Mouse (Mus musculus) spleen, postnatal 36 days (tissue): Measurements from ENCODE around the gene Hint1.
A peak's percentile ranks its signal among the peaks of the same experiment; 100 is the strongest.

Experiments used
- DNase-seq, 2 experiments: peaks; one replicate each; pipeline ENCODE4 v3.0.0; 2022; ENCODE audit warnings: low spot score in 2 of 2, mixed read lengths in 1 of 2

Gene Hint1

GRCm38 (mm10) chr11:54861471-54862420 lies 4.4 kb upstream of the Hint1 start:
- no peak for DNase-seq

DNA sequence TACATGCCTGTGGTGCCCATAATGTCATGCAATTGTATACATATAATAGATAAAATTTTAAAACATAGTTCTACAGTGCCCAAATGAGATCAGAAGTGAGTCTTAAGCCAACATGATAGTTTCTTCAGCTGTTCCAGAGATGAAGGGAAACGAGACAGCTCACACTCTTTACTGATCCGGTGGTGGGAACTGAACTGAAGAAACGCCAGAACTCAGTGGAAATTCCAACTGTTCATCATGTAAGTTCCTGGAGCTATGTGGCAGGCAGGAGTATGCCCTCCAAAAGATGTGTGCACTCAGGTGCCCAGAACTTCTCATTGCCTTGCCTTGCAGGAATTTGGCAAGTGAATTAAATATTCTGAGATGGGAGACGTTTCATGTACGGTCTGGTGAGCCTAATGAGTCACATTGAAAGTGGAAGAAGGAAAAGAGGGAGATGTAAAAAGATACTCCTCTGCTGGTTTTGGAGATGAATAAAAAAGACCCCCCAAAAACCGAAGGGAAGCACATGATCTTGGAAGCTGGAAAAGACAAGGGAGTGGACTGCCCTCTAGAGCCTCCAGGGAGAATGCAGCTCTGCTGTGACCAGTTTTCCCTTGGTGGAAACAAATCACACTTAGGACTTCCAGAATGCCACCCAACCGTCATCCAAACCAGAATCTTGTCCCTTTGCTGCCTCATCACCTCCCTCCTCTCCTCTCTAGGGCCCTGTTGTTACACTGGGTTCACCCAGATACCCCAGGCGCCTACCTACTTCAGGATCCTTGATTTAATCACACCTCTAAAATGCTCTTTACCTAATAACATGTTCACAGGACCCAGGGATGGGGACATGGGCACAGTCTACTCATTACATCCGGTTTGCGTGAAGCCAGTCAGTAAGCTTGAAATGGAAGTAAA lies 3.3 kb upstream of the Hint1 start:
- DNase-seq = peak in 1 of 2 experiments; percentile 47

DNA sequence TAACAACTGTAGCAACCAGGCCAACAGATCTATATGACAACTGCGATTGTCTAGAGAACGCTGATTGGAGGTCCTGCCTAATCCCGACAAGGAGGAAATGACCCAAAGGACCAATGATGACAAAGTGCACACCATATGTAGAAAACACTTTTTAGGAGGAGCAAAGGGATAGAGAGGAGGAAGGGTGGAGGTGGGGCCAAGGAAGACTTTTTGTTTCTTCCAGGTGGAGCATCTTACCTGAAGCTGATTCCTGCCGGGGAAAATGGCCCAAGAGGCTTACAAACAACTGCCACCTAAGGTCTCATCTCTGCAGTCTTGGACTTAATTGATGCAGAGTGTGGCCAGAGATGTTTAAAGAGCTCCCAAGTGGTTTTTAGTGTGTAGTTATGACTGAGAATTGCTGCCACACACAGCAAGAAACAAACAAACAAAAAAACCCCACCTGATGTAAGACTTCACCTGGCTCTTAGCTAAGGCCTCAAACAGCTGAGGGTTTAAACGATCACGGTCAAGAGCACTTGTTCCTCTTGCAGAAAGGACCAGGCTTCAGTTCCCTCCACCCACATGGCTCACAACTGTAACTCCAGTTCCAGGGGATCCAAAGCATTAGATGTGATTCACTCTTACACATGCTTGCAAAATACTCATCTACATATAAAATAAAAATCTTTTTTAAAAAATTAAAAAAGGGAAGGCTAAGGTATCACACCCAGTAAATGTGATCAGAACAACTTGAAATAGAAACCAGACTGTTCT lies 675 bp upstream of the Hint1 start:
- no peak for DNase-seq

- peak; percentile 28 to 32 for DNase-seq
Measured at GRCm38 (mm10) chr11:54867049-54867385, 834 bp downstream of the Hint1 start.

DNA sequence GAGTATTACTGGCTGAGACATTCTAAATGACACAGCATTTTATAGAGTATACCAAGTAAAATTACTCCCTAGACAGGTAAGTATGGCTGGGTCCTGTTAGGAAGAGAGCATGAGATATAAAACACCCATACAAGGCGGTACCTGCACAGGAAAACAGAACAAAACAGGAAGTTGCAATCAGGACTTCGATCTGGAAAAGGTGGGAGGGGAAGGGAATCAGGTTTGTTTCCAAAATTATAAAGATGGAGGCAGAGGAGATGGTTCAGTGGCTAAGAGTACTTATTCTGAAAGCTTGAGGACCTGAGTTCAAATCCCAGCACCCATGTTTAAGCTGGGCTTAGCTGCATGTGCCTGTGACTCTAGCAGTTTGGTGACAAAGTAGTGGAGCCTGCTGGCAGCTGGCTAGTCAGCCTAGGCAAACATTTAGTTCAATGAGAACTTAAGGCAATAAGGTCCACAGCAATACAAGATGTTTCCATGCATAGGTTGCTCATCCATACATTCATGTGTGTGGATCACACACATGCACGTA lies 1.8 kb downstream of the Hint1 start:
- no peak for DNase-seq

DNA sequence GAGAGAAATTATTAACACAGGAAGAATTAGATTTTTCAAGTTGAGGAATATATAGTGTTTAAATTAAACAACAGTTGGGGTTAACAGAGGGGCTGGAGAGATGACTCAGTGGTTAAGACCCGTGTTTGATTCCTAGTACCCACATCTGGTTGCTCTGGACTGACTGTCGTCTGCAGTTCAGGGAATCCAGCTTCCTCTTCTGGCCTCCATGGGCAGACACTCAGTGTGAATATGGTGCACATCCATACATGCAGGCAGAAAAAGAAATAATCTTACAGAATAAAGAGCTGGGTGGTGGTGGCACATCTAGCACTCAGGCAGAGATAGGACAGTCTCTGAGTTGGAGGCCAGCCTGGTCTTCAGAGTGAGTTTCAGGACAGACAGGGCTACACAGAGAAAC lies 2.3 kb downstream of the Hint1 start:
- DNase-seq = no peak

DNA sequence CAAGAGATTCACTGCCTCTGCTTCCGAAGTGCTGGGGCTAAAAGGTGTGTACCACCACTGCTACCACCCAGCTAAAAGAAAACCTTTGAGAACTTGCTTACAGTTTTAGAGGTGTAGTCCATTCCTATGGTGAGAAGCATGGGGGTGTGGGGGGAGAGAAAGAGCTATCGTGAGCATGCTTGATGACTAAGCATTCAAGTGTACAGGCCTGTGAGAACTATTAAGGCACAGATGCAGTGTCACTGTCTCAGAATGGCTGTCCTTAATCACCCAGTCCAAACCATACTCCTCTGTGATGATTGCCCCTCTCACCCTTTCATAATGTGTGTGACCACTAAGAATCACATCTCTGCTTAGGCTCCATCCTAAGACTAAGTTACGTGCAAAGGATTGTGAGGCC lies 3.1 kb downstream of the Hint1 start:
- DNase-seq = no peak

DNA sequence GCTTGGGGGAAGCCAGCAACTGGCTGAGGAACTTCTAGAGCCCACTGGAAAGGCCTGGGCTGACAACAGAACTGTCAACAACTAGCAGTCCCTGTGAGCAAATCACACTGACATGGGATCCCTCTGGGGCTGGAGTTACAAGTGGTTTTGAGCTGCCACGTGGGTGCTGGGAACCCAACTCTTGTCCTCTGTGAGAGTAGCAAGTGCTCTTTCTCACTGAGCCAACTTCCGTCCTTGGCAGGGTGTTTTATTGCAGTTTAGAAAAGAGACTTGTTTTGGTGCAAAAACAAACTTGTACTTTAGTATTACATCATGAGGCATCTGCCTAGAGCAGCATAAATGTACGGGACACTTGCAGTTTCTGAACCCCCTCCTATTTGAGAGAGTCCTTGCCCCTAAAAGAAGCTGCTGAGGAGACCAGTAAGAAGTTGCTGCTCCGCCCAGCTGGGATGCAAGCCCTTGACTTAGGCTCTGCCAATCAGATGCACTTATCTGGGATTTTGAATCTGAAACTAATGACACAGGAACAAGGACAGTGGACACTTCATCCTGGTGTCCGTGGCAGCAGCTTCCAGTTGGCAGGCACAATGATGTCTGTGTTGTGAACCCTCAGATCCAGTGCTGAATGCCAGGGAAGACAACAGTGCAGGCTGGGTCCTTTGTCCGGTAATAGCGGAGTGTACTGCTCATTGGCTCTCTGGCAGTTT lies 5.8 kb downstream of the Hint1 start:
- DNase-seq = no peak

DNA sequence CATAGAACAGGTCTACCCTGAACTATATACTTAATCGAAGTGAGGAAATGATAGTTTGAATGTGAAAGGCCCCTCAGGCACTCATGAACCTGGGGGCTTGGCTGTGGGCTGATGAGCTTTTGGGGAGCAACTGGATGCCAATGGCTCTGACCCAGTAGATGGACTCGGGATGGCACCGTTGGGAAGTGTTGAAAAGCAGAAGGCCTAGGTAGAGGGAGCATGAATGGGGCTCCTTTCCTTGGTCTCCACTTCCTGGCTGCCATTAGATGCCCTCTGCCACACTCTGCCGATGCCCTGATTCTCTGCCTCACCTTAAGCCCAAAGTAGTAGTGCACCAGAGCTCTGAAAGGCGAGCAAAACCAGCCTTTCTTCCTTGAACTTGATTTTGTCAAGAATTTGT lies 9.8 kb downstream of the Hint1 start:
- DNase-seq = no peak

DNA sequence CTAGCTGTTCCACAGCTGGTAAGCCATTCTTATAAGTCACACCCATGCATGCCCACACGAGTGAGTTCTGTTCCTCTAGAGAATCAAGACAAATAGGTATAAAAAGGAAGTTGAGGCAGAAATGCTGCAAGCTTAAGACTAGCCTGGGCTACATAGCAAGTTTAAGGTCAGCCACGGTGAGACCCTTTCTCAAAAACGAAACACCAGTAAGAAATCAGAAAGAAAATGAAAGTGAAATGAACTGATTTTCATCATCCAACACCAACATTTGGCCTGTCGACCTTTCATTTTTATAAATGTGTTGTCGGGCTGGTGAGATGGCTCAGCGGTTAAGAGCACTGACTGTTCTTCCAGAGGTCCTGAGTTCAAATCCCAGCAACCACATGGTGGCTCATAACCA lies 12.7 kb downstream of the Hint1 start:
- DNase-seq = no peak

DNA sequence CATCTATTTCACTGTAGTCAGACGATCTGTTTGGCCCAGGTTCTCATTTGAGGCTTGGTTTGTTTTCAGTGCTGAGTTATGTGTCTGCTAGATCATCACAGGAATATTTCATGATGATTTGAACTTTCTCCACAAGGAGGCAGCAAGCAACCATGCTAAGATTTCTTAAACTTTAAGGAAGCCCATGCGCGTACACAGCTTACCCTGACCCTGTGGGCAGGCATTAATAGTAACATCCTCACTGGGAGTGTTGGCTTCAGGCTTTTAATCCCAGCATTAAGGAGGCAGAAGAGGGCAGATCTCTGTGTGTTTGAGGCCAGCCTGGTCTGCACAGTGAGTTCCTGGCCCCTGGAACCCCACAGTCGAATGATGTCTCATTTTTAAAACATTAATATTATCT lies 13.3 kb downstream of the Hint1 start:
- DNase-seq = peak; percentile 47 to 70

DNA sequence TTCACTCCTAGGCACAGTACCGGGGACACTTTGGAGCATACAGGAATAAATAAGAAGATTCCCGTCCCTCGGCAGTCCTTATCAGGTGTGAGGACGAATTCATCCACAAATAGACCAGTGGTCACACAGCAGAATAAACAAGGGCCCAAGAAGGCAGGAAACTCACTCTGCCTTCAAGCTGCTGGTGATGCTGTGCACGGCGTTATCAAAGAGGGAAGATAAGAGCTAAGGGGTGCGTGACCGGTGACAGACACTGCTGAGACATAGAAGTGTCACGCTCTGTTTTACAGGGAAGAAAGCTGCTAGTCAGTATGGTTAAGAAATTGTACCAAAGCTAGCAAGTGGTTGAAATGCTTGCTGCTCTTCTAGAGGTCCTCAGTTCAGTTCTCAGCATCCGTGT lies 13.7 kb downstream of the Hint1 start:
- no peak for DNase-seq

GRCm38 (mm10) chr11:54881051-54881474 lies 14.9 kb downstream of the Hint1 start:
- no peak for DNase-seq

- no peak for DNase-seq
Measured at GRCm38 (mm10) chr11:54882671-54883070, 16.5 kb downstream of the Hint1 start.

- peak; percentile 23 to 51 for DNase-seq
Measured at GRCm38 (mm10) chr11:54884197-54884828, 18.1 kb downstream of the Hint1 start.

DNA sequence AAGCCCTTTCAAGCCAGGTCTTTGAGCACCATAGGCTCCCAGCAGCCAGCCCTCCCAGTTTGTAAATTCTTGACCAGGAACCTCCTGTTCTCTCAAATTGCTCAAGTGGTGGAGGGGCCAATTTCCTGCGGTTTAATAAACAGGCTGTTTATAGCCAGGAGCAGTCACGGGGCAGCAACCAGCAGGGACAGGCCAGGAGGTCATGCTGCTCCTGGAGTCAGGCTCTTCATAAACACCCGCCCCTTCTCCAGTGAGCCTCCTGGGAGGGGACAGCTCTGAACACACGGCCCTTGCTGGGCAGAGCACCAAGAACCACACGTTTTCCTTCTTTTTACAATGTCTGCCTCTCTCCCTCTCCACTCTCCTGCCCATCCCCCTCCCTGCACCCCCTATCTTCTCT lies 18.8 kb downstream of the Hint1 start:
- peak; percentile 41 to 44 for DNase-seq

GRCm38 (mm10) chr11:54885406-54885805 lies 19.2 kb downstream of the Hint1 start:
- DNase-seq = no peak

GRCm38 (mm10) chr11:54887927-54888326 lies 21.7 kb downstream of the Hint1 start:
- no peak for DNase-seq

DNA sequence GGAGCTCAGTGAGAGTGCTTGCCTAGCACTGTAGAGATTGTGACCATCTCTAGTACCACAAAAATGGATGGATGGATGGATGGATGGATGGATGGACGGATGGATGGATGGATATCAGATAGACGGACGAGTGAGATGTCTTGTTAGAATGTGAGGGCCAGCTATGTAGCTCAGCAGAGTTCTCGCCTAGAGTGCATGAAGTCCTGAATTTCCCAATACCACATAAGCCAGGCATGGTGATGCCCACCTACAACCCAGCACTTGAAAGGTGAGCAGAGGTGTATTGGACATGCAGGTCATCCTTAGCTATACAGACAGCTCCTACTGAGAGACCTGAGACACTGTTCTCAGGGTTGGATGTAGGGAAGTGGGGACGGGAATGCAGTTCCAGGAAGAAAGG lies 25.2 kb downstream of the Hint1 start:
- DNase-seq = no peak

GRCm38 (mm10) chr11:54892091-54892490 lies 25.9 kb downstream of the Hint1 start:
- no peak for DNase-seq

GRCm38 (mm10) chr11:54894589-54894988 lies 28.4 kb downstream of the Hint1 start:
- DNase-seq = no peak
